Mouse (Mus musculus): ENCODE results near the gene Atf7.

DNA sequence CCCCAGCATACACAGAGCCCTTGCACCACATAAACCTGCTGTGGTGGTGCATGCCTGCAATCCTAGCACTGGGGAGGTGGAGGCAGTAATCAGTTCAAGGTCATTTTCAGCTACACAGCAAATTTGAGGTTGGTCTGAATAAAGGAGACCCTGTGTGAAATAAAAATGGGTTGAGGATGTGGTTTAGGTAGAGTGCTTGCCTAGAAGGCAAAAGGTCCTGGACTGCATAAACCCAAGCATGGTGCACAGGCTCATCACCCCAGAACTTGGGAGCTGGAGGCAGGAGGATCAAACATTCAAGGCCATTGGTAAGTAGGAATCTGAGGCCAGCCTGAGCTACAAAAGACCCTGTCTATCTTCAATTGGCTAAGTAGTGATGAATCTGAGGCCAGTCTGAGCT lies 117.7 kb downstream of the Atf7 start:
- TF ChIP-seq ZC3H11A (IDR thresholded peaks at IDR 0.05; ENCODE audit: borderline replicate concordance, low read depth, low read length) (no peak), MAFK (IDR thresholded peaks at IDR 0.05; ENCODE audit: insufficient read depth, low read depth, low read length) (no peak), HCFC1 (IDR thresholded peaks at IDR 0.05; ENCODE audit: borderline replicate concordance, insufficient read depth, low read length) (no peak)

Data from ES-E14 (cell line).